Mouse (Mus musculus) embryonic facial prominence, embryonic 11.5 days (tissue): ENCODE results near the gene Rere. TPM values are rescaled to one million over a fixed set of nuclear protein-coding genes. Genes with fewer than 3 reads are reported as not detected.

ENCODE experiments used
- ATAC-seq: fragments of 200-750 bp; cut with Nextera tagmentation; replicated peaks from 2 replicates; pipeline ENCODE4 v1.8.0; 2017; ENCODE audit warnings: low read depth; ENCODE audit not compliant: insufficient number of reproducible peaks, low FRiP score, low TSS enrichment
- DNase-seq: peaks from one replicate; pipeline ENCODE4 v3.0.0-alpha.2; 2015; ENCODE audit warnings: low spot score
- H3K27ac ChIP-seq: fragments of 300-500 bp; sonication (generic); replicated peaks from 2 replicates; pipeline ENCODE4 v1.5.1; 2014; ENCODE audit warnings: mild to moderate bottlenecking, low read depth, low read length, control low read depth
- H3K27me3 ChIP-seq: fragments of 300-500 bp; sonication (generic); 2 replicates; pipeline ENCODE4 v1.6.1; 2014; ENCODE audit warnings: mild to moderate bottlenecking, low read length, moderate library complexity, mixed read lengths; ENCODE audit not compliant: control insufficient read depth, insufficient read depth
- H3K36me3 ChIP-seq: fragments of 300-500 bp; sonication (generic); replicated peaks from 2 replicates; pipeline ENCODE4 v1.6.1; 2014; ENCODE audit warnings: low read depth, mild to moderate bottlenecking, low read length, moderate library complexity, mixed read lengths; ENCODE audit not compliant: control insufficient read depth, insufficient read depth
- H3K4me1 ChIP-seq: fragments of 300-500 bp; sonication (generic); 2 replicates; pipeline ENCODE4 v1.6.1; 2014; ENCODE audit warnings: low read length, mixed read lengths; ENCODE audit not compliant: control insufficient read depth, insufficient read depth
- H3K4me2 ChIP-seq: fragments of 300-500 bp; sonication (generic); 2 replicates; pipeline ENCODE4 v1.6.1; 2014; ENCODE audit warnings: low read depth, mild to moderate bottlenecking, control low read depth, low read length, moderate library complexity
- H3K4me3 ChIP-seq: fragments of 300-500 bp; sonication (generic); 2 replicates; pipeline ENCODE4 v1.5.1; 2014; ENCODE audit warnings: low read depth, low read length, control low read depth
- H3K9ac ChIP-seq: fragments of 300-500 bp; sonication (generic); replicated peaks from 2 replicates; pipeline ENCODE4 v1.6.1; 2014; ENCODE audit warnings: mild to moderate bottlenecking, control low read depth, low read length
- H3K9me3 ChIP-seq: fragments of 300-500 bp; sonication (generic); replicated peaks from 2 replicates; pipeline ENCODE4 v1.6.1; 2016; ENCODE audit warnings: mild to moderate bottlenecking, low read length, inconsistent platforms, mixed read lengths; ENCODE audit not compliant: control insufficient read depth
- WGBS: fragments of 180-500 bp; shearing (Covaris S2); extraction: QIAGEN DNeasy Blood & Tissue Kit; methylation state at CpG from one replicate; pipeline ENCODE4 v1.1.7; 2014; 5-methylcytosine and 5-hydroxymethylcytosine counted together
- polyA plus RNA-seq: library from polyadenylated mRNA; unstranded; fragments of >200 nt; fragmentation: Nextera tagmentation; extraction: Ambion mirVana; gene quantifications from 2 replicates; pipeline ENCODE4 v1.2.1, GENCODE M21; 2014

Gene Rere
- polyA plus RNA-seq, 1 experiment from 2014 or later, result 22.9 TPM

GRCm38 (mm10) chr4:150325046-150325801, 43.8 kb downstream of the Rere start:
- Histone ChIP-seq H3K36me3 (no peaks in the 10 kb centered on the region), H3K27me3 (no peaks in the 10 kb centered on the region), H3K9ac (no peak overlapping the region), H3K9me3 (no peaks in the 10 kb centered on the region), H3K27ac (no peak overlapping the region), H3K4me1 (no peaks in the 10 kb centered on the region), H3K4me2 (no peak overlapping the region), H3K4me3 (no peak overlapping the region)
- ATAC-seq (no peak), DNase-seq (no peak)
- 90% methylated on average over 3 of the region's 3 CpGs for WGBS

DNA sequence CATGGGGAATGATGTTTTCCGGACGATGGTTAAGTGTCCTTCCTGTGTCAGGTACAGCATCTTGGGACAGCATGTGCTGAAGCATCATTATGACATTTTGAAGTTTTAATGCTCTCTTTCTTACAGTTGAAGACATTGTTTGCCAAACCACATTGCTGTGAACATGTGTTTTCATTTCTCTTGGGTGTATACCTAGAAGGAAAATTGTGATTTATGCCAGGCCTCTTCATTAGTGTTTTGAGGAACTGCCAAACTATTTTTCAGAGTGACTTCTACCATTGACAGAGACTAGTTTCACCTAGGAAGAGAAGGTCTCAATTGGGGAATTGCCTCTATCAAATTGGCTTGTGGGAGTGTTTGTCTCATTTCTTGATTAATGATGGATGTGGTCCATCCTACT, 44.6 kb downstream of the Rere start:
- Histone ChIP-seq H3K9me3 (no peaks in the 10 kb centered on the region), H3K4me3 (no peak overlapping the region), H3K36me3 (no peaks in the 10 kb centered on the region), H3K4me1 (no peaks in the 10 kb centered on the region), H3K27me3 (no peaks in the 10 kb centered on the region), H3K4me2 (no peak overlapping the region), H3K9ac (no peak overlapping the region), H3K27ac (no peak overlapping the region)
- ATAC-seq (no peak), DNase-seq (no peak)
- 87% methylated on average over 2 of the region's 2 CpGs for WGBS

DNA sequence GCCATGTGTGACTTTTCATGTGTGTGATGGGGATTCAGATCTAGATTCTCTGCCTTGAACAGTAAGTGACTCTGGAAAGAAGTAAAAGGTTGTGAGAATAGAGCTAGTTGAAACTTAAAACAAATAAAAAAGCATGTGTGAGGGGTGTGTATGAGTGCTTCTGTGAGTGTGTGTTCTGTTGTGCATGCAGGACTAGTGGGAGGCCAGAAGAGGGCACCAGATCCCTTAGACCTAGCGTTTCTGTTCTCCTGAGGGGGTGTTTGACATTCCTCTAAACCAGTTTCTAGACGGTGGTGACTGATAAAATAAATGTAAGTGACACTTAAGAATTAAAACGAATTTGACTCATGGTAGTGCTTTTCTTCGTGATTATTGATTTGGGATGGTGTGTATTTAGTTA, 46.0 kb downstream of the Rere start:
- WGBS, result 74% methylated on average over 4 of the region's 4 CpGs
- no peaks in the 10 kb centered on the region for H3K4me1 ChIP-seq
- ATAC-seq (no peak), DNase-seq (no peak)
- no peaks in the 10 kb centered on the region for H3K36me3 ChIP-seq
- no peaks in the 10 kb centered on the region for H3K9me3 ChIP-seq
- no peaks in the 10 kb centered on the region for H3K27me3 ChIP-seq
- no peak overlapping the region for H3K27ac ChIP-seq
- H3K4me2 ChIP-seq, result no peak overlapping the region
- H3K4me3 ChIP-seq, result no peak overlapping the region
- no peak overlapping the region for H3K9ac ChIP-seq

DNA sequence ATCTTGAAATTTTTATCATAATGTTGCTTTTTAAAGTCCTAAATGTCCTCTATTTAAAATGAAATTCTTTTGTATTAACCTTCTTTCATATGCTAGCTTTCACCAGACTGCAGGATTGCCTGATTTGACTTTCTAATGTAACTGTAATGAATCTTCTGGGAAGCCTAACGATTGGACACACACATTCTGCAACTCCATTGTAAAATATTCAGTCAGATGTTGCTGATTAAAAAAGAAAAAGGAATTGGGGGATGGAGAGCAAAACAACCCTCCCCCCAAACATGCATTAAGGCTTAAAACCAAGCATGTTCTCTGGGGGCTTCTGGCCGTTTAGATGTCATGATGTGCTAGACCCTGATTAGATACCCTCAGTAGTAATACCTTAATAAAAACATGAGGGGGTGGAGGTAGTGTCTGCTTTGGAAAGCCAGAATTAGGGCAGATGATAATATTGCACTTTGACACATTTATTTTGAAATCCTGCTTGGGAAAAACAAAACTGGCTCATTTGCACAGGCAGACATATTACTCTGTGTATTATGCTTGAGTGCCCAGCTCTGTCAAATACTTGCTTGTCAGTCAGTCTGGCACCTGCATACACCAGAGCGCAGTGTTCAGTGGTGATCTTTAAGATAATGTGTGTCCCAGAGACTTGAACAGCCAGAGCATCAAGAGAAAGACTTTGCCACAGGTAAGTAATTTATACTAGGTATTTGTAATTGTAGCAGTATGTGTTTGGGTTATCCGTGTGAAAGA, 52.7 kb downstream of the Rere start:
- 75% methylated on average over 4 of the region's 4 CpGs for WGBS
- H3K9ac ChIP-seq, result no peak overlapping the region
- no peak overlapping the region for H3K4me2 ChIP-seq
- no peaks in the 10 kb centered on the region for H3K4me1 ChIP-seq
- DNase-seq, result no peak
- H3K9me3 ChIP-seq, result no peaks in the 10 kb centered on the region
- no peak overlapping the region for H3K4me3 ChIP-seq
- no peaks in the 10 kb centered on the region for H3K36me3 ChIP-seq
- no peak overlapping the region for H3K27ac ChIP-seq
- H3K27me3 ChIP-seq, result no peaks in the 10 kb centered on the region
- ATAC-seq, result no peak

DNA sequence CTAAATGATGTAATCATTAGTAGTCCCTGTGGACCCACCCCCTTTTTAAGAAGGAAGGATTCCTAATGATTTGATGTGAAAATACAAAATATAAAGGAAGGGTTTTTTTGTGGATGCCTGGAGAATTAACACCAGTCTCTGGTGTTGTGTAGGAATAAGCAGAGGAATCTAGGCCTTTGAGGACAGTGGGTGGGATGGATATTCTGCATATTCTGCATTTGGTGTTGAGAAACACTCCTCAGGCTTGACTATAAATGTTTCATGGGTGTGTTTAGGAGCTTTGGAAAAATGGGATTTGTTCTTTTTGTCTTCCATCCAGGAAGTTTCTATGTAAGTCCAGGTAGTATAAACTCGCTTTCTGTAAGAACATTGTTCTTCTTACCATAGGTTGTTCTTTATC, 55.8 kb downstream of the Rere start:
- H3K9me3 ChIP-seq, result no peaks in the 10 kb centered on the region
- H3K4me2 ChIP-seq, result no peak overlapping the region
- DNase-seq (no peak), ATAC-seq (no peak)
- H3K4me1 ChIP-seq, result no peaks in the 10 kb centered on the region
- H3K27ac ChIP-seq, result no peak overlapping the region
- no peaks in the 10 kb centered on the region for H3K36me3 ChIP-seq
- no peak overlapping the region for H3K9ac ChIP-seq
- H3K27me3 ChIP-seq, result no peaks in the 10 kb centered on the region
- whole genome bisulfite sequencing, result 100% methylated on average over 1 of the region's 1 CpGs
- H3K4me3 ChIP-seq, result no peak overlapping the region

DNA sequence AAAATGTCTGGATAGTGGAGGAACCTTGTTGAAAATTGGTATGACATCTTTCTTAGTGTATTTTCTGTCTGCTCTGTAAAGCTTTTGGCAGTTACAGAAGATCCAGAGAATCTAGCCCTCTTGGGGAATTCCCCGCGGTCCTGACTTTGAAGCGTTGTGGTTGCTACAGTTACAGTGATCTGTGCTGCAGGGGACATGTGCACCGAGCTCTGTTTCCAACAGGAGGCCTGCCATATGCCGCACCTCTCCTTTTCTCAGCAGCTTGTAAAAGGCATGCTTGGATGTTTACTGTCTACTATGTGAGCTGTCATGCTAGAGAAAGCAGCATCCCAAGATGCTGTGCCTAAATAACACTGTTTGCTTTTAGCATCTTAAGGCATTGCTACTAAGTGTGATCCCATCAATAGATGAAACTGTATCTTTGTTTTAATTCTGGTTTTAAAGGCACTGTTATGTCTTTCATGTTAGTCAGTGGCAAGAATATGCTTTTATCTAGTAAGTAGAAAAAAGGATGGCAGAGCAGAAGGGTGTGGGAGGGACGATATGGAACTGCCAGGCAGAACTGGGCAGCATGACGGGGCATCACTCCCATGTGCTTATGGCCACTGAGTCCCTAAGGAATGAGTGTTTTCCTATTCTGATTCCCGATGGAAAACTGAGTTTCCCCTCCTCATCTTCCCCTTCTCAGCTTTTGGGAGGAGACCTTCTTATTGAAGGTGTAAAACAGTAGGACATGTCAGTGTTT, 57.6 kb downstream of the Rere start:
- ATAC-seq, result no peak
- peak; percentile 35 for DNase-seq
- Histone ChIP-seq H3K4me1 (no peaks in the 10 kb centered on the region), H3K9ac (no peak overlapping the region), H3K27ac (no peak overlapping the region), H3K27me3 (no peaks in the 10 kb centered on the region), H3K4me2 (no peak overlapping the region), H3K36me3 (no peaks in the 10 kb centered on the region), H3K9me3 (no peaks in the 10 kb centered on the region), H3K4me3 (no peak overlapping the region)
- 58% methylated on average over 8 of the region's 8 CpGs for WGBS

GRCm38 (mm10) chr4:150340796-150341525, 59.5 kb downstream of the Rere start:
- Histone ChIP-seq H3K36me3 (no peaks in the 10 kb centered on the region), H3K4me3 (no peak overlapping the region), H3K9ac (no peak overlapping the region), H3K4me1 (no peaks in the 10 kb centered on the region), H3K27me3 (no peaks in the 10 kb centered on the region), H3K4me2 (no peak overlapping the region), H3K27ac (no peak overlapping the region), H3K9me3 (no peaks in the 10 kb centered on the region)
- WGBS, result 89% methylated on average over 6 of the region's 6 CpGs
- DNase-seq (no peak), ATAC-seq (no peak)
